Mouse (Mus musculus) activated CD4-positive, CD25-positive, alpha-beta regulatory T cell, adult 4 months (primary cell): ENCODE measurements around the gene Rbpj. TPM values are rescaled to one million over a fixed set of nuclear protein-coding genes. Genes with fewer than 3 reads are reported as not detected.

Experiments used
- ATAC-seq: one replicate; pipeline ENCODE4 v1.8.0; 2017
- polyA plus RNA-seq, 2 experiments: library from polyadenylated mRNA; unstranded; fragments of 100-300 nt; shearing (Covaris generic); gene quantifications; one replicate each; pipeline ENCODE4 v1.2.1; 2017

Gene Rbpj
- polyA plus RNA-seq, 2 experiments from 2014 or later = 41.3 to 45.6 TPM

DNA sequence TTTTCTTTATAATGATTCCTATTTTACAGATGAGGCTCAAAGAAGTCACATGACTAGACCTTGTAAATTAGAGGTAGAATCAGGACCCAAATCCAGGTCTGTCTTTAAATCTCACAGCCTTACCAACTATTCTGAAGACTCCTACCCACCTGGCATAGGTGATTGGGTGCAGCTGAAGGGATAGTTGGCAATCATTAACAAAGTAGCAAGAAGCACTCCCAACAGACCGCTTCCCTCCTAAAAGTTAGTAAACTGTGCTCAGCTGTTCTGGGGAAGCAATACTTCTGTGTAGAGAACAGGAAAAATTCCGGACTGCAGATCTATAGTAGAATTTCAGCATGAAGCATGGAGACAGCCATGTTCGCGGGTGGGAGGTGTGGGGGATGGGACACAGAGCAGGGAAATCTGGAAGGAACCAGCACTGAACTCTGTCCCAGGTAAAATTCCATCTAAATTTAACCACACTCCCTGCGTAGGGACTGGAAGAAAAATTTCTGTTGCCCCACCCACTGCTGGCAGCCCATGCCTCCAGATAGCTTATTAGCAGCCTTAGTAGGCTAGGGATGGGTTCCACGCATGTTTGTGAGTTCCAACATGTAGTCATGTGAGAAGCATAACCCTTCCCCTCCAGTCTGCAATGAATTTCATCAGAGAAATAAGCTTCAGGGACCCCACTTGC lies 3.3 kb downstream of the Rbpj start:
- no peak for ATAC-seq

DNA sequence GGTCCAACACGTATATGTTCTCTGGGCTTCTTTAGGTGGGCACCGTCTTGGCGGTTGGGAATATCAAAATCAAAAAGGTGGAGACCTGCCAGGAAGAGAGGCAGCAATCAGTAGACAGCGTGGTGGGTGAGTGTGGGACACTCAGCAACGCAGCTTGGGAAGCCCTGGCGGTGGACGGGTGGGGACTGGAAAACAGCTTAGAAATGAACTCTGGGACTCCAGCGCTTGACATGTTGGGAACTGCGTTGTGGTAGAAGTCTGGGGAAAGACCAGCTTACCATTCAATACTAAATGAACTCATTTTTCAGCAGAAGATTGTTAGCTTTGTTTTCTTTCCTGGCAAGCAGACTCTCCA lies 3.8 kb downstream of the Rbpj start:
- no peak for ATAC-seq

DNA sequence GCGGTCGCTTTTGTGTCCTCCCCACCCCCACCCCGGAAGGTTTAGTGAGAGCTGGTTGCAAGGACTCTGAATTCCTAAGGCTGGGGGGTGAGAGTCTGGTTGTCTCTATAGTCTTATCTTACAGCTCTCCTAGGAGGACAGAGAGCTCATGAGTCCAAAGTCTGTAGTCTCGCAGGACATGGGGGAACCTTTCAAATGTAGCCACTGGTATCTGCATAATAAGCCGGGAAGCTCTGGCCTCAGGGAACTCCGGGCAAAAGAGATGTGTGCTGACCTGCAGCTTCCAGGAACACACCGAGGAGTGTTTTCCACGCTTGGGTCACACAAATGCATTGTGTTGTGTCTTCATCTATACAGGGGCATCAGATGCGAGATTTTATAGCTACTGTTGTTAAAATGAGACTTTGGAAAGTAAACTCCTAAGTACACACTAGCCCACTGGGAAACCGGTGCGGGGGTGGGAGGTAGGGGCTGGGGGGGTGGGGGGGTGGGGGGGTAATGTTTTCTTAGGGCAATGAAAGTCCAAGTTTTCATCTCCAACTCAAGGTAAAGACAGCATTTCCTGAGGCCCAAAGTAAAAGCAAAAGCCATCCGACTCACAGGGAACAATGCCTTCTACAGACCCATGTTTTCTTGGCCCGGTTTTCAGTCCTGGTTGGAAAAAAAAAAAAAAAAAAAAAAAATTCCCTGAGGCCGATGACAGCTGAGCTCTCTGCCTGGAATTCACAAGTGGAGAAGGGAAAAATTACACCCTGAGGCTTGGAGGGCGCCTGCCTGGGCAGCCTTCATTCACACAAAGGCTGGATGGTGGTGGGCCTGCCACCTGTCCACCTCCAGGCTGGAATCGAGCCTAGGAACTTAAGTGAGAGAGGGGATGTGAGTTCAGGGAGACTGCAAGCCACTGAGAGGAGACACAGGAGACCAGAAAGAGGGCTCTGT lies 4.5 kb downstream of the Rbpj start:
- ATAC-seq = no peak

DNA sequence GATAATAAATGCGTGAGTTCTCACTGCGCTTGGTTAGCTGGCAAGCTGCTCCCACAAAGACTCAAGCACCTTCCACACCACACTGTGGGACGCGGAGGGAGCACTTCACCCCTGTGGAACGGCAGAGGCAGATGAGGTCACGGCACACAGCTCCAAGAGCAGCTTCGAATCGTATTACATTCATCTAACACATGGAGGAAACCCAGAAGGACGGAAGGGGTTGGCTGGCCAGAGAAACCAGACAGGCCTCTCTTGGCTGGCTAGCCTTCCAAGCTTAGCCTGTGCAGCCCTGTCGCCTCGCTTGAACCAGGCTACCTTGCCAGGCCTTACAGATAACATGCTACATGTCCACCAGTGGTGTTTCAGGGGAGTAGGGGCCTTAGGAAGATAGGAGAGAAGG lies 6.5 kb downstream of the Rbpj start:
- no peak for ATAC-seq

DNA sequence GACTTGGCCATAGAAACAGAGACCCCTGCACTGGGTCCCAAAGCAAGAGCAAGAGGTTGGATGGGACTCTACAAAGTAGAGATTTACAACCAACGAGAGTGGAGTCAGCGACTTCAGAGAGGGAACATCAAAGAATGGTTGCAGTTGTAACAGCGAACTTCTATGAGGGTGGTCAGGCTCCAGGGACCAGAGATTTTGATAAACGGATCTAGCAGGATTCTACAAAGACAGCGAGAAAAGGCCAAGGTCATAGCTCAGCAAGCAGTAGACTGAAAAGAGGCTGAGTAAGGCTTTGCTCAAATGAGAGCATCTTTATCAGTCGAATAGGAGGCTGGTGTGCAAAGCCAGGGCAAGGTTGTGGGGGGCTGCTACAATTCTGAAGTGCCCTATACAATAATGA lies 13.2 kb downstream of the Rbpj start:
- ATAC-seq = no peak

DNA sequence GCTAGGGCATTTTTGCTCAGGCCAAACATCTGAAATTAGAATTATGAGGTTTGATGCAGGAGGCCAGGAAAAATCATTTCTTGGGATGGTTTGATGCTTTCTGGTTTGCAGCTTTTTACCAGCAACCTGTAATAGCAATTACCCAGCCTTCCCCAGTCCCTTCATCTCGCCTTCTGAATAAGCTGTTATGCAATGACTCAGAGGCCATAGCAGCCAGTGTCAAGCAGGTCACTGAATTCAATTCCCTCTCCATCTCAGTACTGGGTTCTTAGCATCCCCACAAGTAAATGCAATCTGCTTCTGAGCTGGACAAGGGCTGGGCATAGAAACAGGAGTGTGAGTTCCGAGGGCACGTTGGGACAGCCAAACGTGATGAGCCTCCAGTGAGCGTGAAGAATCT lies 13.9 kb downstream of the Rbpj start:
- ATAC-seq = no peak

DNA sequence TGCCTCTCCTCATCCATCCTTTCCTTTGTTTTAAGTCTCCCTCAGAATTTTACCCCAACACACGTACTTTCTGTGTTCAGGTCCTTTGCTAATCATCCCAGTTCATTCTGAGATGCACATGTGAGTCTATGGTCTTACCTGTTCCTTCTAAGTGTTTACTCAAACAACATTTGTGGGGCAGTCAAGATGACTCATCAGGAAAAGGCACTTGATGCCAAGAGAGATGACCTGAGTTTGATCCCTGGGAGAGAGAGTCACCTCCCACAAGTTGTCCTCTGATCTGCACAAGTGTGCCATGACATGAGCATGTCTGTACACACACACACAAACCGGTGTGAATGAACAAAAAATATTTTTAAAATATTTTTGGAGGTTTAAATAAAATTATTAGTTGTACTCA lies 15.1 kb downstream of the Rbpj start:
- no peak for ATAC-seq

DNA sequence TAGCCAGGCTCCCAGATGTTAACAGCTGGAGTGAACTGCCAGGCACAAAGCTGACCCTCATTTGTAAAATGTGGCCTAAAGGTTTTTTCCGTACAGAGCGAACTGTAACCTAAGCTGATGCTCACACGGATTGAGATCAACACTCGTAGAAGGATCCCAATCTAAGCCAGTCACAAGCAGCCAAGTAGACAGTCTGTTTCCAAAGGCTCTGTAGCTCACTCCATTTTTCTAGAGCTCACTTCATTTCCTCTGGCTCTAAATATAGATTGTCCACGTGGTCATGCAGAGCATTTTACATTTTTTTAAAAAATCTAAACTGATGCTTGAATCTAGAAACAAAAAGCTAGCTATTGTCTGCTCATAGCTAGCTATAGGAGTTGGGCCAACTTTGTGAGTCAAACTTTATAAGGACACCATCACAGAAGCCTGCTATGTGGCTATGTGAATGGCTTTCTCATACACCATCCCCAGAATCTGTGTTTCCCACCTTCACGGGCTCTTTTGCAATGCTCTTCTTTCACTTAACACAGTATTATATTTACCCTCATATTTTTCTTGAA lies 19.2 kb downstream of the Rbpj start:
- no peak for ATAC-seq

DNA sequence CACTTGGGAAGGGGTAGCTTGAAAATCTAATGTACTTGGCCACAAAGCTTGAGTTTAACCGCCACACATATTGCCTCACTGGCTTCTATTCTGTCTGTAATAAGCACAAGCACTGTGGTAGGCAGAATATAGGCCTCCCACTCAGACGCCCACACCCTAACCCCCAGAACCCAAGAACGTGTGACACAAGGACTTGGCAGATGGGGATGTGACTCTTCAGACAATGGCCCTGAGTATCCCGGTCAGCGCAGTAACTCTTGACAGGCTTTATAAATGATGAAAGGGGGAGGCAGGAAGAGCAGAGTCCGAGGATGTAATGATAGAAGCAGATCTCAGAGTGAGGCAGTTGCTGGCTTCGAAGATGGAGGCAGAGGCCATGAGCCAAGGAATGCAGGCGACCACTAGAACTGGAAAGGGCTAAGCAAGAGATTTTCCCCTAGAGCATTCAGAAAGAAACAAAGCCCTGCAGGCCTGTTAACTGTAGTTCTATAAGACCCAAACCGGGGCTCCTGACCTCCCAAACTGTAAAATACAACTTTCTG lies 20.1 kb downstream of the Rbpj start:
- no peak for ATAC-seq

DNA sequence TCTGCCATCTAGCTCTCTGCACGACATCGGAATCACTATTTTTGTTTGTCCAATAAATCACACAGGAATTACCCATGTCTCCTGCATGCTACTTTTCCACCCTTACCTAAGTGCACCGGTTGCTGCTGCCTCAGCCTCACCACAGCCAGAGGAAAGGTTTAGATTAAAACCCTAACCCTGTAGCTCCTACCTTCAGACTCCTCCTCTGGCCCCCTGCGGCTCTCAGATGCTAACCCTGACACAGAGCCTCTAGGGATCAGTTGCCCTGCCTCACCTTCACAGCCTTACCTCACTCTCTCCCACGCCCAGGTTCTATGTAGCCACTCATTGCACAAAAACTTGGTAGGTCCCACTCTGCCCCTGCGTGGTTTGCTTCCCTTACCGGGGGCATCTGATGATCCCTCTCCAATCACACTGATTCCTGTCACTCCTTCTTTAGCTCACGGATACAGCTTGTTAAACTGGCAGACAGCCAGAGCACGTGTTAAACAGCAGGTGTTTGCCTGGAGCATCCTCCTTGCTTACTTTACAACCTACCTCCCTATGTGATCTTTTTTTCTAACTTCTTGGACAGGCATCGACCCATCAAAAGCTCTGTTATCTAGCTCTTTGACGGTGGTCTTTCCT lies 21.1 kb downstream of the Rbpj start:
- no peak for ATAC-seq

DNA sequence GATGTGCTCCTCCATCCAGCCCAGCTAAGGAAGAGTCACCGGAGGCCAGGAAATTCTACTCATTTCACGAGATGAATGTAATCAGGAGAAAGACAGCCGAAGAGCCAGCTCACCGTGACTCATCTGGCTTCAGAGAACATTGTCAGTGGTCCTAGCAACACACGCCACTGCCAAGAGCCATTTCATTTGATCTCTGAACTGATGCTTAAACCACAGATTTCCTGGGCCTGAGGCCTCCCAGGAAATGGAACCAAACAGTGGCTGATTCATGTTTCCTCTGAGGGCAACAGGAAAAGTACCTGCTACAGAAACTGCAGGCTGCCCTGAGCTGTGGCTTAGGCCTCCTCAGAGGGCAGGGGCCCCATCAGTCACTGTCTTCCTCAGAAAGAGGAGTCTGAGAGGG lies 24.7 kb downstream of the Rbpj start:
- ATAC-seq = peak; percentile 96

DNA sequence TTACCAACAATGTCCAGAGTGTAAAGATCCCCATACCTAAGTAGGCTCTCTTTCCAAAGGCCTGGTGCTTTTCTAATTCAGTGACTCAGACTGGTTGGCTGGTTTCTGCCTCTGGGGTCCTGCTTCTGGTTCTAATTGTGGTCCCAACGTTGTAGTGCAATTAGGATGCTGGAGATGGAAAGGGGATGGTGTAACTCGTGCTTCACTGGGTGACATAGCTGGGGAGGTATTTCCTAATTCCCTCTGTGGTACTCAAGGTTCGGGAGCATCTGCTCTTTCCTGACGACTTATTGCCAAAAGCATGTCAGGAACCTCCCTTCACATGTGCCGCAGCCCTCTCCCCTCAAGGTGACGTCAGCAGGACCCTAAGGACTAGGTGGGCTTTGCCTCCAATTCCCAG lies 27.8 kb downstream of the Rbpj start:
- no peak for ATAC-seq

DNA sequence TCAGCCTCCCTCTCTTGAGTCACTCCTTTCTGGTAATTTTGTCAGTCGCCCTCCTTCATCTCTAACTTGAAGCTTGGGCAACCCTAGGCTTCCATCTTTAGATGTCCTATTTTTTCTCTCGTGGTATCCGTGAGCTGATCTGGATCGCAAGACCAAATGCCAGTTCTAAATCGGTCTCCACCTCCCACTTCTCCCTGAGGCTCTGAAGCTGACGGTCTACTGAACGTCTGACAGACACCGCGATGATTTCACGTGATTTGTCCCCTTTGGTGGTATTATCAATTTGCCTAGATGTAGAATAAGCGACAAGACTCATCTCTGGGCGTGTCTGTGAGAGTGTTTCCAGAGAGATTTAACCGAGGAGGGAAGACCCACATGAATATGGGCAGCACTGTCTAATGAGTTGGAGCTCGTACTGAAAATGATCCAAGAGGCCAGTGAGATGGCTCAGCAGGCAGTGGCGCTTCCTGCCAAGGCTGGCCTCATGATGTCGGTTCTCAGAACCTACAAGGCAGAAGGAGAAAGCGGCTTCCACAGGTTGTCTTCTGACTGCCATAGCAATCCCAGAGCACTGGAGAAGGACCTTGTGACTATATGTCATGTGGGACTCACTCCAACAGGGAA lies 28.7 kb downstream of the Rbpj start:
- ATAC-seq = no peak

DNA sequence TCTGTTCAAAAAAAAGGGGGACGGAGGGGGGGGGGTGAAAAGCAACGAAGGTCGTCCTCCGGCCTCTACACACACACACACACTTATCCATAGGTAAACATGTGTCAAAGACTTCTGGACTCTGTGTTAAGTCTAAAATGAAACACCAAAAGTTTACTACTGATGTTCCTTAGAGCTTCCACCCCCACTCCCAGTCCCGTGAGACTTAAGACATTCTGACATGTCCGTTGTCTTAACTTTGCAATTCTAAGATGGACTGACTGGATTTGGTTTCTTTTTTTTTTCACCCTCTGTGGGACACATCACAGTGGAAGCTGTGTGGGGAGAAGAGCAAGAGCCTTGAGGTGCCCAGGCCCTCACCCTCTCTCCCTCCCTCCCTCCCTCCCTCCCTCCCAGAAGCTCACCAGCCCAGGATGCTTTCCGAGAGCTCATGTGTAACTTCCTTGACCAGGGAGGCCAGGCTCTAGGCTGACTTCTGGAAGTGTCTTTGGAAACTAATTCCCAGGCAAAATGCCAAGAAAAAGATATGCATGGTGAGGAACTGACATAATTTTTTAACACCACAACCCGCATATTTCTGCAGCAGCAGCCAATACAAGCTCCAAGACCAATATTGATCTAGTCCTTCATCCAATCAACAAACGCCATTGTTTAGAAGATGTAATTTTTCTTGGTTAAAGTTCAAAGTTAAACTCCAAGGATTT lies 31.0 kb downstream of the Rbpj start:
- ATAC-seq = no peak

DNA sequence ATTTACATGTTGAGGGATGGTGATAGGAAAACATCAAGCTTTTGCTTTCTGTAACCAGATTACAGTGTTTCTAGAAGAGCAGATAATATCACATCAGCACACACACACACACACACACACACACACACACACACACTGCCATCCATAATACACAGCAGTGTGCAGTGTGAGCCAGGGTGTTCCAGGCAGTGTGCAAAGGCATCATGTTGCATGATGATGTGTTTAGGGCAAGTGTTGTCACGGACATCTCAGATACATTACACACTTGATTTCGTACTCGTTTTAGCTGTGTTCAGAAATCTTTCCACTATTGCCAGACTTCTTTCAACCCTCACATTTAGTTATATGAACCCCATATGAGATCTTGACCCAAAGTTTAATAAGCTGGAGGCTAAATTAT lies 33.6 kb downstream of the Rbpj start:
- ATAC-seq = no peak

DNA sequence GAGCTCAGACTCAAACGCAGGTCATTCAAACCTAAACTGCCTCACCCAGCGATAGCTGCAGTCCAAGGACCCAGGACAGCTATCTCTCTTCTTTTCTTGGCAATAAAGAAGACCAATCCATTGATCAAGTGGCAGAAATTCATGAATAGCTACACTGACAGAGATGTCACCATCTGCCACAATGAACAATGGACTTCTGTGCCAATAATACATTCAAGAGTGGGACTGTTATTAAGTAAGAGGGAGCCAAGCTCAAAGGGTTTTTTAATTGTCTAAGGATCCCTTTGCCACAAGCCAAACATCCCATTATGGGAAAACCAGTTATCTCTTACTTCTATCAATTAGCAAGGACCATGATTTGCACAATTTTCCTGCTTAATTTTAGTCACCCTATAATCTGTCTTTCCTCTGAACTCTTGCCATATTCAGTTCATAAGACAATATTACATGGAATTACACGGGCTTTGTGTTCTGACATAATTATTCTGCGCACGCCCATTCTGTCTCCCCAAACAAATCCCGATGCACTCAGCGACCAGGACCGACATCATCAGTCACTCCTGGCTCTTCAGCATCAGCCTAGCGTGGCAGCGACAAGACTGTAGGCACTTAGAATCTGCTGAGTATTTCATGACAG lies 34.7 kb downstream of the Rbpj start:
- no peak for ATAC-seq

DNA sequence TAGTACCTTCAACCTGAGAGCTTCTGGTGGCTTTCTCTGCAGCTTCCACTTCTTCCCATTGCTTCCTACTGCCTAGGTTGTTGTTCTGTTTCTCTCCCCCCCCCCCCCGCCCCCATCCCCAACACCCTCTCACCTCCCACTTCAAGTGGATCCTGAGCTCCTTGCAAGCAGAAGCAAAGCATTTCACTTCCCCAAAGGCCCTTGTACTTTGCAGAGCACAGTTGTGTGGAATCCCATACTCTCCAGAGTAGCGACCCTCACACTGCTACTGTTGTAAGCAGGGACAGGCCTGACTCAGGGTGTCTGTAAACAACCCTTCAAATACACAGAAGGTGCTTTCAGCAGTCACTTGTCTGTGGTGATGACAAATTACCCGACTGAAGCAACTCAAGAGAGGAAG lies 37.3 kb downstream of the Rbpj start:
- ATAC-seq = no peak

DNA sequence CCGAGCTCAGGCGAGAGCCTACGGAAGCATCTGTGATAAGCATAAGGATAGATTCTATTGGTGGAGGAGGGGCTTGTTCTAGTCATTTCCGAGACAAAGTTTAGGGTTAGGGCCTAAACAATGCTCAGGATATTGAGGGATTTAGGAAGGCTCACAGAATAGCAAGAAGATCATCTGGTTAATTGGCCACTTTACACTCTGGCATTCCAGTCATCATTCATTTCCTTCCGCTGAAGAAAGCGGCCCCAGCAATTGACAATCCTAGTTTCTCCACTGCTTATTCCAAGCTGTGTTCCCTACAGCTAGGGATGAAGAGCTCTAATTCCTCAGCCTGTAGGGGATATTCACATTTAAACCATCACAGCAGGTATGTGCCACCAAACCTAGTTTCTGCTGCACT lies 39.8 kb downstream of the Rbpj start:
- ATAC-seq = no peak

DNA sequence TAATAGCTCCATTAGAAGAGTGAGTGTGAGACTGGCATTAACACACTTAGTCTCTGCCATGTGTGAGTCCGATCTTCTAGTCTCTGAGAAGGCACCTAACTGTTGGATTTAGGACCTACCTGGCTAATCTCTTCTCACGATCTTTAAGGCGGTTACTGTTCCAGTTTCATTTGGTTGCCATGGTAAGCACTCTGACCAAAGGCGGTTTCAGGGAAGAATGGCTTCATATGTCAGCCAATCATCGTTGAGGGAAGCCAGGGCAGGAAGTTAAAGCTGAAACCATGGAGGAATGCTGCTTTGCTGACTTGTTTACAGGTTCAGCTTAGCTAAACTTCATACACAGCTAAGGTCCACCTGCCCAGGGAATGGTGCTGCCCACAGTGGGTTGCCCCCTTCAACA lies 41.4 kb downstream of the Rbpj start:
- ATAC-seq = no peak

DNA sequence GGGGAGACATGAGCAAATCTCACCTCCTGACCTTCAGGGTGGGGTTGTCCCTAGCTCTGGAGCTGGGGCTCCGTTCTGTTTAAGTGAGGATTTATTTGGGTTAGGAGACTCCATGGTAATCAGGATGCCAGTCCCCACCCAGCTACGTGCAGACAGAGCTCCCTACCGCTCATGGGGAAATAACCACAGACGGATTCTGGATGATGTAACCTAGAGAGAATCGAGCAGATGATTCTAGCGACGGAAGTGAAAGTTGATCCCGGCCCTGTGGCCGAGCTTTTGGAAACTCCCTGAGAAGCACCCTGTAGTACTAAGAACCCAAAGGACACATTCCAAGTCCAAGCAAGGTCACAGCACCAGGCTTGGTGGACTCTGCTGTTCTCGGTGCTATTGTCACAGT lies 43.5 kb downstream of the Rbpj start:
- no peak for ATAC-seq

DNA sequence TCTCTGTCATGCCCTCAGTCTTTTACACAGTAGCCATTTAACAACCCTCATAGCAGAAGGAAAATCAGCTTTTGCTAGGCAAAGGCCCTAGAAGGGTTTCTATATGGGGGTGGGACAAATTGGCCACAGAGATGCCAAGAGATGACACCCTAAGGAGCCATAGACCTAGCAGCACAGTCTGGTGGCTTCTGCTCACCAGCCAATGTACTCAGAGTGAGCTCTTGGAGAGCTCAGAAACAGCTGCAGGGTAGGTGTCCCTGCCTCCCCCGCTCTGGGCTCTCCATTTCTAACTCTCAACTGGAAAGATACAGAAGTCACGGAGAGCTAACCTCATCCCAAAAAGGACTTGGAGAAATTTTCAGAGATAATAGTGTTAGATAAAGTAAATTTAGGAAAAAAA lies 44.0 kb downstream of the Rbpj start:
- ATAC-seq = no peak

DNA sequence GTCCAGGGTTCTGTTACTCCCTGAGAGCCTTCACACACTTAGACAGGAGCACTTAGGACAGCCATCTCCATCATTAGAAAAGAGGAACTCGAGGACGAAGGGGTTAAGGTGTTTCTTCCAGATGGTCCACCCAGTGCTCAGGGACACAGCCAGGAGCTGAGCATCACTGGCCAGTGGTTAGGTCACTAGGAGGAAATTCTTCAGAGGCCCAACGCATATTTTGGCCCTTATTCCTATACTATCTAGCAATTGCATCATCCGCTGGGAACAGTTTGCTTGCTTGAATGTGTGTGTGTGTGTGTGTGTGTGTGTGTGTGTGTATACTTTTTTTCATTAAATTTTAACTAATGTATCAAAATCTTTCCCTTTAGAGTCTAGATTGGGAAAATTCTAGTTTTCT lies 45.5 kb downstream of the Rbpj start:
- no peak for ATAC-seq
